Mouse (Mus musculus): ENCODE measurements around the gene Fam126b.

GRCm38 (mm10) chr1:58568456-58569130 is 17.5 kb downstream of the Fam126b start:
- TF ChIP-seq POLR2A (IDR thresholded peaks at IDR 0.05; ENCODE audit: borderline replicate concordance, extremely low read depth, low read depth, low read length) (no peak), CTCF (IDR thresholded peaks at IDR 0.05; ENCODE audit: insufficient read depth, low read length) (no peak)

Data from lung, adult 2 months (tissue).